Mouse (Mus musculus) embryonic stem cell, embryonic (primary cell): Measurements from ENCODE around the gene Cenpi.

Experiments used
- CTCF ChIA-PET, 4 experiments: fragments of 300-600 bp in 2 of 4; fragments of 350-600 bp in 2 of 4; sonication (Branson Sonifier 250); formaldehyde crosslinking; loops; one replicate each; lab custom pipeline; 2022; ENCODE audit warnings: inconsistent platforms in 2 of 4; lab: Charles Lee
- POLR2A ChIA-PET, 4 experiments: fragments of 300-600 bp in 2 of 4; fragments of 350-600 bp in 2 of 4; sonication (Branson Sonifier 250); formaldehyde crosslinking; loops; one replicate each; lab custom pipeline; 2022; ENCODE audit warnings: antibody characterized with exemption in 4 of 4, inconsistent platforms in 1 of 4; lab: Charles Lee

Gene Cenpi

GRCm38 (mm10) chrX:134342735-134343134 is 34.9 kb downstream of the Cenpi start:
- POLR2A ChIA-PET = interaction anchor here in 1 of 4 experiments (1.0 kb wide), 1 partner anchor 13 kb away, joined by 3 read pairs; no protein-coding TSS in a partner anchor

DNA sequence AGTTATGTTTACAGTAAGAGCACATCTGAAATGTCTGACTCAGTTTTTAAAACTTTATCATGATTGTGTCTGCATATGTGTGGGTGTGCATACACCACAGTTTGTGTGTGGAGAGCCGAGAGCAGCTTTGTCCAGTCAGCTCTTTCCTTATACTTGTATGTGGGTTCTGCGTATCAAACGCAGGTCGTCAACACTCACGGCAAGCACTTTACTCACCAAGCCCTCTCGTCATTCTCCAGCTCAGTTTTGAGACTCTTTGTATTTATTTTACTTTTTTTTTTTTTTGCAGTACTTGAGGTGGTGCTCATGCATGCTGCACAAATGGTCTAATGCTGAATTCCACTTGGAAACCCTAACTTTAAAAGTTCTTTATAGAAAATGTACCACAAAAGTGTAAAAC is 42.3 kb downstream of the Cenpi start:
- ChIA-PET POLR2A (interaction anchor here in 2 of 4 experiments (0.8 to 1.1 kb wide), 3 partner anchors 16 to 235 kb away, joined by 3 to 4 read pairs (median 3); partner anchors contain the start of gene Rpl36a (in 1 of the 2)), CTCF (no interaction called here)

More at GRCm38 (mm10) chrX:134342735-134343134, 34.9 kb downstream of the Cenpi start:
- CTCF ChIA-PET = interaction anchor here in 1 of 4 experiments (0.8 kb wide), 1 partner anchor 9 kb away, joined by 3 read pairs; no protein-coding TSS in a partner anchor

DNA sequence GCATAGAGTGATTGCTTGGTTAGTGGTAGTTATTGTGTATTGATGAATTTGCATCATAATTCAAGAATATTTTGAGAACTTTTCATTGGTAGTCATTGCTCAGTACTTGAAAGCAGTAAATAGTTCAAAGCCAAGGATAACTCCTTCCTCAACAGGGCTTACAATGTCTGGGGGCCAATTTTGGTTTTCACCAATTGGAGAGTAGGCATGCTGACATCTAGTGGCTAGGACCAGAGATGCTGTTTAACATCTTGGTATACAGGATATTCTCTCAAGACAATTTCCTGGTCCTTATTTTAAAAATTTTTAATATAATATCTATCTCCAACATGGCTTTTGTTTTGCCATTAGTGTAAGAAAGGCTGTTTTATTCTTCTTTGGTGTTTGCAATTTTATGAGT is 46.0 kb downstream of the Cenpi start:
- ChIA-PET POLR2A (no interaction called here), CTCF (no interaction called here)

DNA sequence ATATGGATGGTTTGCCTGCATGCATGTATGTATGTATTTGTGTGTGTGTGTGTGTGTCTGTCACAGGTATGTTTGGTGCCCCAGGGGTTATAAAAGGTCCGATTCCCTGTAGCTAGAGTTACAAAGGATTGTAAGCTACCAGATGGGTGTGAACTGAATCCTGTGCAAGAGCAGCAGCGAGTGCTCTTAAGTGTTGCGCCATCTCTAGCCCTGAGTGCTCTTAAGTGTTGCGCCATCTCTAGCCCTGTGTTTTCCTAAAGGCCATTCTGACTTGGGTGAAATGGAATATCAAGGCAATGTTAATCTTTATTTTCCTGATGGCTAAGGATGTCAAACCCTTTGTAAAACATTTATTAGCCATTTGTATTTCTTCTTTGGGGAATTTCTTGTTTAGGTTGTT is 51.5 kb downstream of the Cenpi start:
- CTCF ChIA-PET = no interaction called here
- POLR2A ChIA-PET = interaction anchor here in 1 of 4 experiments (1.4 kb wide), 1 partner anchor 26 kb away, joined by 3 read pairs; no protein-coding TSS in a partner anchor

GRCm38 (mm10) chrX:134362156-134362555 is 54.3 kb downstream of the Cenpi start:
- CTCF ChIA-PET = no interaction called here
- POLR2A ChIA-PET = interaction anchor here in 1 of 4 experiments (0.6 kb wide), 1 partner anchor 248 kb away, joined by 3 read pairs; no protein-coding TSS in a partner anchor

GRCm38 (mm10) chrX:134365421-134365820 is 57.5 kb downstream of the Cenpi start:
- ChIA-PET CTCF (no interaction called here), POLR2A (interaction anchor here in 1 of 4 experiments (2.2 kb wide), 1 partner anchor 15 kb away, joined by 4 read pairs; no protein-coding TSS in a partner anchor)

DNA sequence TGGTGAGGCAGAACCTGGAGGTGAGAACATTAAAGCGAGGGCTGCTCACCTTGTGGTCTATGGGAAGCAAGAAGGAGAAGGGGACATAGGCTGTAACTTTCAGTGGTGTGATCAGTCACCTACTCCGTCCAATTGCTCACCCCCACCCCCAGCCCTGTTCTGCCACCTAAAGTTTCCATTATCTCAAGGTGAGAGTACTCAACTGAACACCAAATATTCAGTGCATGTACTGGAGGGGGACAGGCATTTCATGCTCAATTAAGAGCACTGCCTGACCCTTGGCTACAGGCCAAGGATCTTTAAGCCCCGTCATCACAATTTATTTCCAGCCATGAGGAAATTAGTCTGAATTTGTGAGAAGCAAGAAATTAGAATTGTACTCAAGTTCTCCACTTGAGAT is 58.7 kb downstream of the Cenpi start:
- CTCF ChIA-PET = no interaction called here
- POLR2A ChIA-PET = interaction anchor here in 2 of 4 experiments (1.1 to 2.2 kb wide), 2 partner anchors 16 to 18 kb away, joined by 4 read pairs; no protein-coding TSS in a partner anchor

DNA sequence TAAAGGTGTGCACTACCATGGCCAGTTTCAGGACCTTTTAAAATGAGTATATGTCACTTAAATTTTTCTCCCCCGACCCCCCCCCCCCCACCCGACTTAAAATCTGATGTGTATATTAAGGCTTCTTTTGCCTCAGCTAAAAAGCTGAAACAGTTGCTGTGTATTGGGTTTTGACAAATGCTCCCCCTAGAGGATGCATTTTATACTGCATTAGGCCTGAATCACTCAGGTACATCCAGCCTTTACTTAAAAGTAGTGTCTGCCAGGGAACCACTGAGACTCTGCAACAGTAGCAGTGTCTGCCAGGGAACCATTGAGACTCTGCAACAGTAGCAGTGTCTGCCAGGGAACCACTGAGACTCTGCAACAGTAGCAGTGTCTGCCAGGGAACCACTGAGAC is 63.4 kb downstream of the Cenpi start:
- POLR2A ChIA-PET = no interaction called here

GRCm38 (mm10) chrX:134374190-134374589 is 66.3 kb downstream of the Cenpi start:
- ChIA-PET CTCF (no interaction called here), POLR2A (no interaction called here)

More for the DNA sequence above, 63.4 kb downstream of the Cenpi start:
- CTCF ChIA-PET = interaction anchor here in 1 of 4 experiments (0.6 kb wide), 2 partner anchors 168 to 808 kb away, joined by 3 to 9 read pairs; no protein-coding TSS in a partner anchor

GRCm38 (mm10) chrX:134384896-134385295 is 77.0 kb downstream of the Cenpi start:
- ChIA-PET CTCF (no interaction called here), POLR2A (interaction anchor here in 1 of 4 experiments (1.2 kb wide), 1 partner anchor 18 kb away, joined by 4 read pairs; no protein-coding TSS in a partner anchor)

GRCm38 (mm10) chrX:134398972-134399371 is 91.1 kb downstream of the Cenpi start:
- POLR2A ChIA-PET = no interaction called here
- CTCF ChIA-PET = no interaction called here

- ChIA-PET CTCF (interaction anchor here in 1 of 4 experiments (0.6 to 1.1 kb wide), 2 partner anchors 70 to 104 kb away, joined by 4 to 16 read pairs; no protein-coding TSS in a partner anchor), POLR2A (interaction anchor here in 2 of 4 experiments (0.8 to 1.1 kb wide), 3 partner anchors 14 to 313 kb away, joined by 3 to 4 read pairs (median 3); partner anchors contain the start of gene Armcx1 (in 1 of the 2))
Measured at GRCm38 (mm10) chrX:134403863-134404583, 96.1 kb downstream of the Cenpi start, which contains the start of gene Drp2. Gene Drp2, plus strand, starts transcription at chrX:134404551.

GRCm38 (mm10) chrX:134404584-134404955 is 96.7 kb downstream of the Cenpi start:
- CTCF ChIA-PET = interaction anchor here in 1 of 4 experiments (0.6 to 1.1 kb wide), 2 partner anchors 71 to 104 kb away, joined by 4 to 16 read pairs; no protein-coding TSS in a partner anchor
- POLR2A ChIA-PET = interaction anchor here in 1 of 4 experiments (1.1 kb wide), 1 partner anchor 13 kb away, joined by 4 read pairs; no protein-coding TSS in a partner anchor

- POLR2A ChIA-PET = no interaction called here
- CTCF ChIA-PET = no interaction called here
Measured at GRCm38 (mm10) chrX:134409354-134409900, 101.5 kb downstream of the Cenpi start.

GRCm38 (mm10) chrX:134412096-134412495 is 104.2 kb downstream of the Cenpi start:
- POLR2A ChIA-PET = no interaction called here
- CTCF ChIA-PET = no interaction called here
